Mouse (Mus musculus) frontal cortex, postnatal 25 days (tissue): ENCODE data around the gene Tmem196.
A peak's percentile ranks its signal among the peaks of the same experiment; 100 is the strongest.

Experiments used
- DNase-seq, 2 experiments: peaks; one replicate each; pipeline ENCODE4 v3.0.0; 2022; ENCODE audit warnings: low spot score in 2 of 2

Gene Tmem196

GRCm38 (mm10) chr12:119945589-119946310 lies at the start of gene Tmem196:
Gene Tmem196 (plus strand): TSS chr12:119945822.
- peak; percentile 20 to 24 for DNase-seq

DNA sequence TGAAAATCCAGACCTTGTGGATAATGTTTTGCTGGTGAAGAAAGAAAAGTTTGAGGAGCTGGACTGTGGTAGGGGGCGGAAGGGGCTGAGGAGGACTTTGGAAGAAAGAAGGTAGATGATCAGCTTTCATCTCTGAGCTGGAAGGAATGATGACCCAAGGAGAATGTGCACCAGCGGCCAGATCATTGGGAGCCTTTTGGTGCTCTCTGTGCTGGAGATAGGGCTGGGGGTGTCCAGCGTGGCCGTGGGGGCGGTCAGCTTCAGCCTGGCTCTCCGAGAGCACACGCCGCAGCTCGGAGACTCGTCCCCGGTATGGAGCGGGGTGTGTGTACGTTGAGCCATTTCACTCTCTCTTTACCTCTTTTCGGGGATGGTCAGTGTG lies 680 bp downstream of the Tmem196 start:
- DNase-seq = no peak

GRCm38 (mm10) chr12:119957041-119957440 lies 11.4 kb downstream of the Tmem196 start:
- DNase-seq = no peak

DNA sequence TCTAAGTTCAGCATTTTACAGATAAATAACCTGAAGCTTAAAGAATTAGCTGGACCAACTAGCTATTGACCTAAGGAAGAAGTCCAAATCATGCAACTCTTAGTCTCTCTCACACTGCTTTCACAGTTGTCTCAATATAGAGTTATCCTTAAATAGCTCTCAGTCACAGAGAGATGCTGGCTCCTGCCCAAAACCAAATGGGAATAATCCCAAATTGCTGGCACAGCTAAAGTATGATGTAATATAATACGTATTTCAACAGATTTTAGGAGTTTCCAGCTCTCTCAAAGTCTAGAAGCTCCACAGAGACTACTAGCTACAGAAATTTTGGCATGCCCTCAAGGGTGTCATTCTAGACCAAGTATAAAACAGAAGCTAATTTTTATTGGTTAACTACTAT lies 15.1 kb downstream of the Tmem196 start:
- DNase-seq = no peak

DNA sequence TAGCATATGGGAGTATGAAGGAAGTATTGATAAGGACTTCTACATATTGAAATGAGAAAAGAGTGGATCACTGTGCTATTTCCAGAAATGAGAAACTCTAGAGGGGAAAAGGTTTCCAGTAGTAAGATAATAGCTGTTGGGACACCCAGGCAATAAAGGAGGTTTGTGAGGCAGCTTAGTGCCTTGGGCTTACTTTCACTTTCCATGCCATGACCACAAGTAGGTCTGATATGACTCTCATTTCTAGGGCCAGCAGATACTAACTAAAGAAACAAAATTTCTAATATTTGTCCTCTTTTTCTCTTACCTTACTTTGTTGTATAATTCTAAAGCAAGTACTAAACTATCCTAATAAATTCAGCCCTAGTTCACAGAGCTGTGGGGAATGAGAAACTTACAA lies 19.8 kb downstream of the Tmem196 start:
- DNase-seq = no peak

GRCm38 (mm10) chr12:119970068-119970467 lies 24.4 kb downstream of the Tmem196 start:
- no peak for DNase-seq

DNA sequence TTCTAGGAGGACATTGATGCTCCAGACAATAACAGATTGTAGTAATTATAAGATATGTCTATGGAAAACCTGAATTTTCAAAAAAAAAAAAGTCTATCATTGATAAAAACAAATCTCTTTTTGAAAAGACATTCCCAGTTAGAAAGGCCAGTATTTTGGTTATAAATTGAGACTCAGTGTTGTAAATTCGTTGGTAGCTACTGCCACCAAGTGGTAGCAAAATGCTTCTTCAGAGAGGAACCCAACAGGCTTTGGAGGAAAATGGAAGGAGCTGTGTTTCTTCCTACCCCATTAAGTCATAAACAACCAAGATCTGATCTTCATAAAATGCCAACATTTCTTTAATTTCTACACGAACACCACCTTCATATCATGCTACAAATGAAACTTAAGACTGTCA lies 36.1 kb downstream of the Tmem196 start:
- DNase-seq = peak in 1 of 2 experiments; percentile 34

- no peak for DNase-seq
Measured at GRCm38 (mm10) chr12:119998267-119998666, 52.6 kb downstream of the Tmem196 start.

- no peak for DNase-seq
Measured at GRCm38 (mm10) chr12:120004280-120004679, 58.7 kb downstream of the Tmem196 start.

GRCm38 (mm10) chr12:120014768-120015167 lies 69.1 kb downstream of the Tmem196 start:
- no peak for DNase-seq

DNA sequence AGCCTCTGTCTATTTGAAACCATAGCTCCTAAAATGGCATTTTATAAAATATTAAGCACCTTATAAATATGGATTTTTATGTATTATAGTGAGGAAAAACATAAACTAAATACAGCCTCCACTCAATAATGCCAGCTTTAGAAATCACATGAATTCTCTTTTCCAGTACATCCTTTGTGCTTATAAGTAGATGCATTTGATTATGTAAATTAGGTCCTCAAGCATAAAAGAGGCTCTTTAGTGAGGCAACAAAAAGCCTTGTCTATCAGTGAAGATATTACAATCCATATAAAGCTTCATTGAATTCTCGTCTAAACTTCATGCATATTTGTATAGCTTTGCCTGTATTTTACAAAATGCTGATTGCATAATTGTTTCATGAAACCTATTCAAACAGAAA lies 69.6 kb downstream of the Tmem196 start:
- DNase-seq = no peak

- DNase-seq = peak in 1 of 2 experiments; percentile 76
Measured at GRCm38 (mm10) chr12:120028089-120028959, 82.7 kb downstream of the Tmem196 start.
